Mouse (Mus musculus): ENCODE measurements at regions not wholly inside any gene's neighbourhood (a gene's known extent, or its start where the extent isn't known, plus 50 kb on each side); places are given as distances from the start of the nearest gene placed in this dataset.

GRCm38 (mm10) chr9:41631564-41632205 lies 470.2 kb upstream of the Ubash3b start:
- Histone ChIP-seq H3K27ac (ENCODE audit: insufficient read depth, low read depth, low read length) (no peak overlapping the region), H3K4me3 (ENCODE audit: insufficient read depth, low read length) (no peak overlapping the region), H3K4me1 (ENCODE audit: control insufficient read depth, insufficient read depth, low read length) (peaks cover 6% of the 10 kb centered on the region)
- TF ChIP-seq CTCF (IDR thresholded peaks at IDR 0.05; ENCODE audit: low read depth, low read length) (no peak), POLR2A (IDR thresholded peaks at IDR 0.05; ENCODE audit: borderline replicate concordance, low read depth, low read length) (no peak)

- no peak for TF ChIP-seq CTCF (IDR thresholded peaks at IDR 0.05; ENCODE audit: low read depth, low read length)
- Histone ChIP-seq H3K27ac (ENCODE audit: insufficient read depth, low read depth, low read length) (no peak overlapping the region), H3K4me3 (ENCODE audit: insufficient read depth, low read length) (no peak overlapping the region), H3K4me1 (ENCODE audit: control insufficient read depth, insufficient read depth, low read length) (no peaks in the 10 kb centered on the region)
Measured at GRCm38 (mm10) chr9:41621341-41621740, 459.8 kb upstream of the Ubash3b start.

GRCm38 (mm10) chr9:41614002-41614401 lies 452.5 kb upstream of the Ubash3b start:
- H3K27ac ChIP-seq (ENCODE audit: insufficient read depth, low read depth, low read length) = no peak overlapping the region
- TF ChIP-seq POLR2A (IDR thresholded peaks at IDR 0.05; ENCODE audit: borderline replicate concordance, low read depth, low read length) (no peak), CTCF (IDR thresholded peaks at IDR 0.05; ENCODE audit: low read depth, low read length) (no peak)
- H3K4me3 ChIP-seq (ENCODE audit: insufficient read depth, low read length) = no peak overlapping the region
- peaks cover 5% of the 10 kb centered on the region for H3K4me1 ChIP-seq (ENCODE audit: control insufficient read depth, insufficient read depth, low read length)

- no peak overlapping the region for H3K4me3 ChIP-seq (ENCODE audit: insufficient read depth, low read length)
- no peak overlapping the region for H3K27ac ChIP-seq (ENCODE audit: insufficient read depth, low read depth, low read length)
- TF ChIP-seq CTCF (IDR thresholded peaks at IDR 0.05; ENCODE audit: low read depth, low read length) (no peak), POLR2A (IDR thresholded peaks at IDR 0.05; ENCODE audit: borderline replicate concordance, low read depth, low read length) (no peak)
- H3K4me1 ChIP-seq (ENCODE audit: control insufficient read depth, insufficient read depth, low read length) = peaks cover 5% of the 10 kb centered on the region
Measured at GRCm38 (mm10) chr9:41612802-41613550, 451.5 kb upstream of the Ubash3b start.

GRCm38 (mm10) chr9:41612452-41612795 lies 450.9 kb upstream of the Ubash3b start:
- no peak for TF ChIP-seq CTCF (IDR thresholded peaks at IDR 0.05; ENCODE audit: low read depth, low read length)
- TF ChIP-seq POLR2A (IDR thresholded peaks at IDR 0.05; ENCODE audit: borderline replicate concordance, low read depth, low read length) = no peak
- no peak overlapping the region for H3K27ac ChIP-seq (ENCODE audit: insufficient read depth, low read depth, low read length)
- no peak overlapping the region for H3K4me3 ChIP-seq (ENCODE audit: insufficient read depth, low read length)
- H3K4me1 ChIP-seq (ENCODE audit: control insufficient read depth, insufficient read depth, low read length) = peaks cover 5% of the 10 kb centered on the region

GRCm38 (mm10) chr9:41611534-41612451 lies 450.3 kb upstream of the Ubash3b start:
- TF ChIP-seq CTCF (IDR thresholded peaks at IDR 0.05; ENCODE audit: low read depth, low read length) = no peak
- no peak for TF ChIP-seq POLR2A (IDR thresholded peaks at IDR 0.05; ENCODE audit: borderline replicate concordance, low read depth, low read length)
- Histone ChIP-seq H3K4me1 (ENCODE audit: control insufficient read depth, insufficient read depth, low read length) (peaks cover 5% of the 10 kb centered on the region), H3K27ac (ENCODE audit: insufficient read depth, low read depth, low read length) (no peak overlapping the region), H3K4me3 (ENCODE audit: insufficient read depth, low read length) (no peak overlapping the region)

- no peak overlapping the region for H3K27ac ChIP-seq (ENCODE audit: insufficient read depth, low read depth, low read length)
- H3K4me3 ChIP-seq (ENCODE audit: insufficient read depth, low read length) = no peak overlapping the region
- no peak for TF ChIP-seq CTCF (IDR thresholded peaks at IDR 0.05; ENCODE audit: low read depth, low read length)
- TF ChIP-seq POLR2A (IDR thresholded peaks at IDR 0.05; ENCODE audit: borderline replicate concordance, low read depth, low read length) = no peak
- peaks cover 5% of the 10 kb centered on the region for H3K4me1 ChIP-seq (ENCODE audit: control insufficient read depth, insufficient read depth, low read length)
Measured at GRCm38 (mm10) chr9:41610347-41610746, 448.9 kb upstream of the Ubash3b start.

GRCm38 (mm10) chr9:41606136-41606535 lies 444.6 kb upstream of the Ubash3b start:
- Histone ChIP-seq H3K4me3 (ENCODE audit: insufficient read depth, low read length) (no peak overlapping the region), H3K4me1 (ENCODE audit: control insufficient read depth, insufficient read depth, low read length) (no peaks in the 10 kb centered on the region), H3K27ac (ENCODE audit: insufficient read depth, low read depth, low read length) (no peak overlapping the region)
- no peak for TF ChIP-seq POLR2A (IDR thresholded peaks at IDR 0.05; ENCODE audit: borderline replicate concordance, low read depth, low read length)
- no peak for TF ChIP-seq CTCF (IDR thresholded peaks at IDR 0.05; ENCODE audit: low read depth, low read length)

- Histone ChIP-seq H3K27ac (ENCODE audit: insufficient read depth, low read depth, low read length) (no peak overlapping the region), H3K4me1 (ENCODE audit: control insufficient read depth, insufficient read depth, low read length) (no peaks in the 10 kb centered on the region), H3K4me3 (ENCODE audit: insufficient read depth, low read length) (no peak overlapping the region)
- TF ChIP-seq CTCF (IDR thresholded peaks at IDR 0.05; ENCODE audit: low read depth, low read length) (no peak), POLR2A (IDR thresholded peaks at IDR 0.05; ENCODE audit: borderline replicate concordance, low read depth, low read length) (no peak)
Measured at GRCm38 (mm10) chr9:41604916-41605315, 443.4 kb upstream of the Ubash3b start.

- TF ChIP-seq POLR2A (IDR thresholded peaks at IDR 0.05; ENCODE audit: borderline replicate concordance, low read depth, low read length) (no peak), CTCF (IDR thresholded peaks at IDR 0.05; ENCODE audit: low read depth, low read length) (no peak)
- H3K27ac ChIP-seq (ENCODE audit: insufficient read depth, low read depth, low read length) = no peak overlapping the region
- H3K4me3 ChIP-seq (ENCODE audit: insufficient read depth, low read length) = no peak overlapping the region
- H3K4me1 ChIP-seq (ENCODE audit: control insufficient read depth, insufficient read depth, low read length) = no peaks in the 10 kb centered on the region
Measured at GRCm38 (mm10) chr9:41600778-41601177, 439.3 kb upstream of the Ubash3b start.
